Mouse (Mus musculus): ENCODE data around the gene Park7. TPM values are rescaled to one million over a fixed set of nuclear protein-coding genes. Genes with fewer than 3 reads are reported as not detected.
"Not testable (repeated sequence)": the region's sequence is repeated elsewhere in the genome, so short reads cannot be mapped to it uniquely, and the experiment has no call there.

The Park7 gene
- polyA plus RNA-seq, 1 experiment from 2014 or later, result 373 TPM

DNA sequence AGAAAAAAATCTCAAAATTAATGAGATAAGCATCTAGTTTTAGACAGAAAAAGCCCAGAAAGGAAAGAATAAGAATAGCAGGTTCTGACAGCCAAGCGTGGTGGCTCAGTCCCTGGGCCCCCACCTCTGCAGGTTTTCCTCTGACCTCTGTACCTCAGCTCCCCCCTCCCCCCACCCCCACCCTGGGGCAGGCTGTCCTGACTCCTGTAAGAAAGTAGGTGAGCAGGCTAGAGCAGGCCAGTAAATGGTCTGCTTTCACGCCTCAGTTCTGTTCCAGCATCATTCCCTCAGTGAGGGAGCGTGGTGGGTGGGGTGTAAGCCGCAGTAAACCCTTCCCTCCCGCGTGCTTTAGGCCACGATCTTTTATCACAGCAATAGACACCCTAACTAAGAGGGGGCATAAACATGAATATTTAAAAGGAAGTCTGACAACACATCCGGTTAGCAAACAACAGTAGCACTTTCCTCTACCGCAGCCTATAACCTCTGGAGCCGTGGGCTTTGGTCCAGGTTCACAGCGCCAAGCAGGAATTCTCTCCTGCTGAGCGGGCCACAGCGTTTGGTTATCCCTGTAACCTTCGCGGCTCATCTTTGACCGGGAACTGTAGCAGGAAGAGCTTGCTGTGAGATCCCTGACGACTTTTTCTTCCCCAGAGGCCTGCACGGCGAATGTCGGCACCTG lies 24.8 kb downstream of the Park7 start:
- WGBS, result 49% methylated on average over 20 of the region's 20 CpGs
- Histone ChIP-seq H3K36me3 (no peaks in the 10 kb centered on the region), H3K9me3 (no peaks in the 10 kb centered on the region), H3K4me1 (replicated peaks) (no peaks in the 10 kb centered on the region), H3K27me3 (no peaks in the 10 kb centered on the region), H3K4me2 (replicated peaks) (no peak overlapping the region), H3K4me3 (replicated peaks) (no peak overlapping the region), H3K27ac (no peak overlapping the region), H3K9ac (replicated peaks) (no peak overlapping the region)
- ATAC-seq, result no peak

DNA sequence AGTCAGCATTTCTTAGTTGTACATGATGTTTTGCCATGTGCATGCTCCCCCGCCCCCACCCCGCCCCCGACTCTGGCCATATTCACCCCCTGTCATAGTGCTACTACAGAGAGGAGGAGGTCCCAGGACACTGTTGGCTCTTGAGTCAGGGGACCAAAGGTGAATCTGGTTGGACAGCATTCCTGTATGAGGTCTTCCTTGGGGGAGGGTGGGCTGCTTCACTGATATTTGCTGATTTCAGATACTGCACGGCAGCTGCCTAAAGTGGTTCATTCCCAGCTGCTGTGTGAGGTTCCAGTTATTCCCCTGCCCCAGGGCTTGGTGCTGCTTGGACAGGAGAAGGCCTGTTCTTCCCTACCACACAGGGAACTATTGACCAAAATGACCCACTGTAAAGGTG lies 25.7 kb downstream of the Park7 start:
- Histone ChIP-seq H3K36me3 (no peaks in the 10 kb centered on the region), H3K9me3 (no peaks in the 10 kb centered on the region), H3K4me3 (replicated peaks) (no peak overlapping the region), H3K4me1 (replicated peaks) (no peaks in the 10 kb centered on the region), H3K27ac (no peak overlapping the region), H3K9ac (replicated peaks) (no peak overlapping the region), H3K27me3 (no peaks in the 10 kb centered on the region), H3K4me2 (replicated peaks) (no peak overlapping the region)
- no peak for ATAC-seq
- WGBS, result 93% methylated on average over 4 of the region's 4 CpGs

DNA sequence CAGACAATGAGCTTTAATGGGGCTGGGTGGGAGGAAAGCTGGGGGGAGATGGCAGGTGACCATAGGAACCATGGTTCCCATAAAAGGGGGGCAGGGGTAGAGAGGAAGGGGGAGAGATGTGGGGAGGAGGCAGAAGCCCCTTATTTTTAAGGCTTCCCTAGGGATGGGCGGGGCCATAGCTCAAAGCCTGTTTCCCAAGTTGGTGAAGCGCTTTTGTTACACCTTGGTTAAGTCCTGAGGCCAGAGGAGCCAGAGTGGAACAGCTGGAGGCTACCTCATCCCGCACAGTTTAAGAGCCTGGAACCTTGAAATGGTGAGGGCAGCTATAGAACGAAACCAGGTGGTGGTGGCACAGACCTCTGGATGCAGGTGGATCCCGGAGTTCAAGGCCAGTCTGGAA lies 26.3 kb downstream of the Park7 start:
- WGBS, result 82% methylated on average over 5 of the region's 5 CpGs
- Histone ChIP-seq H3K36me3 (no peaks in the 10 kb centered on the region), H3K9me3 (no peaks in the 10 kb centered on the region), H3K4me1 (replicated peaks) (no peaks in the 10 kb centered on the region), H3K4me3 (replicated peaks) (no peak overlapping the region), H3K27ac (no peak overlapping the region), H3K4me2 (replicated peaks) (no peak overlapping the region), H3K9ac (replicated peaks) (no peak overlapping the region), H3K27me3 (no peaks in the 10 kb centered on the region)
- no peak for ATAC-seq

DNA sequence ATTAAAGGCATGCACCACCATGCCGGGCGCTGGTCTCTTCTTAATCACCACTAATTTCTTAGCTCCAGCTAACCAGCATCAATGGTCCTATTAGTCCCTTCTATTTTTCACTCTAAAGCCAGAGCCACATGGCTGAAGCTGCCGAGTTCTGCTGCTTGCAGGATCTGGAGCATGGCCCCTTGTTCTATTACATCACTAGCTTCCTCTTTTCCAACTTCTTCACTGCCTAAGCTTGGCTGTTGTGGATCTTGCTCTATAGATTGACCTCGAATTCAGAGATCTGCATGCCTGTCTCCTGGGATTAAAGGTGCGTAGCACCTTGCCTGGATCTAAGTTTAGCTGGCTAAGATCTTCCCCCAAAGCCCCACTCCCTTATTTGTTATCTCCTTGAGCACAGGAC lies 31.6 kb downstream of the Park7 start:
- ATAC-seq, result no peak
- 85% methylated on average over 5 of the region's 5 CpGs for WGBS
- Histone ChIP-seq H3K4me3 (replicated peaks) (no peak overlapping the region), H3K36me3 (peaks cover 5% of the 10 kb centered on the region), H3K4me1 (replicated peaks) (no peaks in the 10 kb centered on the region), H3K27ac (no peak overlapping the region), H3K27me3 (no peaks in the 10 kb centered on the region), H3K9ac (replicated peaks) (no peak overlapping the region), H3K9me3 (peaks cover 25% of the 10 kb centered on the region), H3K4me2 (replicated peaks) (no peak overlapping the region)

DNA sequence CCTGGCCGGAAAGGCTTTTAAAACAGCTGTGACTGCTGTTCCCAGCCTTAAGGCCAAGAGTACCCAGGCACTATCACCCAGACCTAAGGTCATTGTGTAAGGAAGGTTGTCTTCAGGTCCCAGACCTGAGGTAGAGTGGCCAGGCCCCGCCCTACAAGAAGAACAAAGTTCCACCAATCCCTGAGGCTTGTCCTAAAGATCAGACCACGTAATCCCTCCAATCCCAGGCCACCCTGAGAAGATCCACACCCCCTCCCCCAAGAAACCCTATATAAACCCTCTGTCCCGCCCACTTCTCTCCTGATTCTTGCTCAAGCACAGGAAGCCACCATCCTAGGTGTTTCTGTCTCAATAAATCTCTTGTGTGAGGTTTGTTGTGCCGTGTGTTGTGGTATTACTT lies 33.9 kb downstream of the Park7 start:
- H3K4me3 ChIP-seq (replicated peaks), result no peak overlapping the region
- H3K4me2 ChIP-seq (replicated peaks), result no peak overlapping the region
- no peak overlapping the region for H3K9ac ChIP-seq (replicated peaks)
- peaks cover 25% of the 10 kb centered on the region for H3K9me3 ChIP-seq
- no peaks in the 10 kb centered on the region for H3K4me1 ChIP-seq (replicated peaks)
- 83% methylated on average over 5 of the region's 5 CpGs for WGBS
- H3K27ac ChIP-seq, result no peak overlapping the region
- H3K36me3 ChIP-seq, result peaks cover 5% of the 10 kb centered on the region
- no peaks in the 10 kb centered on the region for H3K27me3 ChIP-seq
- no peak for ATAC-seq

DNA sequence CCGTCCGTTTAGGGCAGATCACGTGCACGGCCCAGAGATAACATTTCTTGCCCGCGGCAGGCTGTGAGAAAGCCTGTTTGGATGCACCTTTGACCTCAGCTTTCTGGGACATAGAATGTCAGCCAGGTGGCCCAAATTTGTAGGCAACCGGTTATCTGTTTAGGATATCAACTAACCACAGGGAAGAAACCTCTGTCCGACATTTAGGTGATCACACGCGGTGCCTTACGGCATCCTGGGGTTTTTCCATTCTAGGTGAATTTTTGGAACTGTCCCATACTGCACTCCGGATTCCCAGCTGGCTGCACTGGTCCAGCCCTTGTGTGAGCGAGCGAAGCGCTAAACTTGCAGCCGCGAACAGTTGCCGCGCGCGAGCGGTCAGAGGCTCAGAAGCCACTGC lies 34.6 kb downstream of the Park7 start:
- no peak overlapping the region for H3K9ac ChIP-seq (replicated peaks)
- no peak for ATAC-seq
- H3K27ac ChIP-seq, result no peak overlapping the region
- H3K4me1 ChIP-seq (replicated peaks), result no peaks in the 10 kb centered on the region
- peaks cover 25% of the 10 kb centered on the region for H3K9me3 ChIP-seq
- peaks cover 5% of the 10 kb centered on the region for H3K36me3 ChIP-seq
- no peak overlapping the region for H3K4me3 ChIP-seq (replicated peaks)
- WGBS, result 95% methylated on average over 22 of the region's 22 CpGs
- no peaks in the 10 kb centered on the region for H3K27me3 ChIP-seq
- no peak overlapping the region for H3K4me2 ChIP-seq (replicated peaks)

DNA sequence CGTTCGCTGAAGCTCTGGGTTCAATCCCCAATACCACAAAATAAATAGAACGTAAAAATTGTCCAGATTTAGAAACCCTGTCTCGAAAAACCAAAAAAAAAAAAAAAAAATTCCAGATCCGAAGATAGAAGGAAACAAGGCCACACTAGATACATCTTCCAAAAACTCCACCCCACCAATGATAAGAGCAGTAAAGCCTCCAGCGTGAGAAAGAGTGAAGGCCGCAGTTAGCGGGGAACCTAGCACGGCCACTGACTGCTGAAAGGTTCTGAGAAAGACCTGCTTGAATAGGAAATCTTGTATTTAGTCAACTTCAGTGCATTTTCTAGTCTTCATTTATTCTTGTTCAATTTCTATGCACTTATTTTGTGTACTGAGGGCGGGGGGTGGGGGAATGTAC lies 38.8 kb downstream of the Park7 start:
- peaks cover 13% of the 10 kb centered on the region for H3K4me1 ChIP-seq (replicated peaks)
- H3K4me2 ChIP-seq (replicated peaks), result no peak overlapping the region
- H3K9me3 ChIP-seq, result peaks cover 24% of the 10 kb centered on the region
- no peak overlapping the region for H3K27ac ChIP-seq
- no peak overlapping the region for H3K9ac ChIP-seq (replicated peaks)
- H3K27me3 ChIP-seq, result no peaks in the 10 kb centered on the region
- peaks cover 5% of the 10 kb centered on the region for H3K36me3 ChIP-seq
- H3K4me3 ChIP-seq (replicated peaks), result no peak overlapping the region
- ATAC-seq, result no peak
- 89% methylated on average over 10 of the region's 10 CpGs for WGBS

DNA sequence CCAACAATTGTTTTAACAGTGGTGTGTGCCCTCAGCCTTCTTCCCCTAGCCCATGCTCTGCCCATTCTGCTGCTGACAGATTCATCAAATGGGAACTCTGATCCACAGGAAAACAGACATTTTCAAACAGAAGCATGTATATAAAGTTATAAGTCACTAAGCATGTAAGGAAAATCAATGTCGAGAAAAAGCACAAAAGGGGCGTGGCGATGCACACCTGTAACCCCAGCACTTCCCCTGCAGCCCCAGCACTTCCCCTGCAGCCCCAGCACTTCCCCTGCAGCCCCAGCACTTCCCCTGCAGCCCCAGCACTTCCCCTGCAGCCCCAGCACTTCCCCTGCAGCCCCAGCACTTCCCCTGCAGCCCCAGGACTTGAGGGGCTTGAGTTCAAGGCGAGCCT lies 39.8 kb downstream of the Park7 start:
- not testable (repeated sequence) for ATAC-seq; H3K4me3 ChIP-seq (replicated peaks); H3K4me2 ChIP-seq (replicated peaks); H3K36me3 ChIP-seq; H3K27me3 ChIP-seq; H3K9ac ChIP-seq (replicated peaks); H3K27ac ChIP-seq
- 91% methylated on average over 4 of the region's 4 CpGs for WGBS
- H3K4me1 ChIP-seq (replicated peaks), result peaks cover 13% of the 10 kb centered on the region
- H3K9me3 ChIP-seq, result peaks cover 14% of the 10 kb centered on the region

DNA sequence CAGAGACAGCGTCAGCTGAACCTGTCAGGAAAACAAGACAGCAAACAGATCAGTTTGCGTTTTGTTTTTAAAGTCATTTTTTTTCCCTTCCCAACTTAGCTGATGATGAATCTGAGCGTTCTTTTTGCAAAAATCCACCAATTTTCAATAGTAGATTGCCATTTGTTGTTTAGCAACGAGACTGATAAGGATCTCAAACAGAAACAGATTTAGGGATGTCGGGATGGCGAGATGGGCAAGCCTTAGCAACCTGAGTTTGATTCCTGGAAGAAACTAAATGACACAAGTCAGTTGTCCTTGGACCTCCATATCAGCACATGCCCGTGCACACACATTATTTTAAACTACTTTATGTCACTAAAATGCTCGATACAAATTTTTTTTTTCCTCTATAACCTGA lies 41.6 kb downstream of the Park7 start:
- peaks cover 13% of the 10 kb centered on the region for H3K4me1 ChIP-seq (replicated peaks)
- no peak overlapping the region for H3K4me3 ChIP-seq (replicated peaks)
- ATAC-seq, result no peak
- 89% methylated on average over 8 of the region's 8 CpGs for WGBS
- no peaks in the 10 kb centered on the region for H3K27me3 ChIP-seq
- H3K4me2 ChIP-seq (replicated peaks), result no peak overlapping the region
- H3K36me3 ChIP-seq, result peaks cover 8% of the 10 kb centered on the region
- H3K9me3 ChIP-seq, result no peaks in the 10 kb centered on the region
- H3K27ac ChIP-seq, result no peak overlapping the region
- no peak overlapping the region for H3K9ac ChIP-seq (replicated peaks)

DNA sequence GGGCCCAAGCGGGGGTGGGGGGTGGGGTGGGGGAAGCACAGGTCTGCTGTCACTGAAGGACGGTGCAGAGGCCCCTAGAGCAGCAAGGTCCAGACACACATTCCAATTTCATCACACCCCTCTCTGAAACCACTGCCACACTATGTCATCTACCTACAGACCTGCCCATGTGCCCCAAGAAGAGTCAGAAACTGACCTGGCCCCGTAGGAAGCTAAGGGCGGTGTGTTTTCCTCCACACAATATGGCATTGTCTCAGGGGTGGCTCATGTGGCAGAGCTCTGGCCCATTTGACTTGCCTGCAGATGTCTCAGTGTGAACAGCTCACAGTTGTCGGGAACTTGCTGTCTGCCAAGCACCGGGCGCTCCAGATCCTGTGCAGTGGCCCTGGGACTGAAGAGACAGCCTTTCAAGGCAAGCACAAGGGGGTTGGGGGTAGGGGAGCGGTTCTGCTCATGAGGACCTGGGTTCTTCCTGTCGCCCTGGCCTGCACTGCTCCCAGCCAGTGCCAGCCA lies 42.0 kb downstream of the Park7 start:
- Histone ChIP-seq H3K9ac (replicated peaks) (no peak overlapping the region), H3K9me3 (no peaks in the 10 kb centered on the region), H3K27me3 (no peaks in the 10 kb centered on the region), H3K27ac (no peak overlapping the region), H3K4me1 (replicated peaks) (peaks cover 13% of the 10 kb centered on the region), H3K36me3 (peaks cover 13% of the 10 kb centered on the region), H3K4me2 (replicated peaks) (no peak overlapping the region), H3K4me3 (replicated peaks) (no peak overlapping the region)
- 0 out of 2 replicates have a peak, but pooled peaks have one; percentile 14 for ATAC-seq
- 56% methylated on average over 9 of the region's 9 CpGs for WGBS

DNA sequence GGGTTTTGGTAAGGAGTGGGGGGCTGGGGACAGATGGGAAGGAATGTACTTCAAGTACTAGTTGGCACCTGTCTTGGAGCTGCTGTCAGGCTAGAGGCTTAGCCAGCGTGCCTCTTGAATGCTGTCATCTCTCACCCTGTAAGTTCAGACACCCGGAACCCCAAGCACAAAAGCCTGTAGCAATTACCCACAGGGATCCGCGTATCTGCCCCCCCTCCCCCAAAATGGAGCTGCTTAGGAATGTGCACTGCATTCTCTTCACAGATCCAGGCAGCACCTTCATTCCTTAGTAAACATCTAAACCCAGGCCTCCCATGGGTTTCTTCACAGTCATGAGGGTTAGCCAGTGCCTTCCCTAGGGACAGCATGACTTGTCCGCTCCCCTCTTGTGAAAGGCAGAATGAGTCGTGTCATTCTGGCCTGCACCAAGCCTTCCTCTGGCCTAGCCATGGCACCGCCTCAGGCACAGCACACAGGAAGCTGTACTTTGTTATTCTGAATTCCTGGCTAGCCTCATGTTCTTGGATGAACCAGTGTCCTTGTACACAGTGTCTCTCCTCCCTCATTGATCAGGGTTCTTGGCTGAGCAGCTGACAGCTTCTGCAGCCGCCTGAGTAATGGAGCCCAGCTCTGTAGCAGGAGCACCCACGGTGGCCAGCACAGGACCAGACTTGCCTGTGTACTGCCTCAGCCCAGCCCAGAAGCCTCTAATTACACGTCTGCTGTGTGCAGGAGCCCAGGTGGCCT lies 42.7 kb downstream of the Park7 start:
- Histone ChIP-seq H3K9me3 (no peaks in the 10 kb centered on the region), H3K4me1 (replicated peaks) (peaks cover 13% of the 10 kb centered on the region), H3K36me3 (peaks cover 19% of the 10 kb centered on the region), H3K27me3 (no peaks in the 10 kb centered on the region), H3K4me2 (replicated peaks) (no peak overlapping the region), H3K27ac (no peak overlapping the region), H3K9ac (replicated peaks) (no peak overlapping the region), H3K4me3 (replicated peaks) (no peak overlapping the region)
- 34% methylated on average over 10 of the region's 10 CpGs for WGBS
- 0 out of 2 replicates have a peak, but pooled peaks have one; percentile 17 for ATAC-seq

DNA sequence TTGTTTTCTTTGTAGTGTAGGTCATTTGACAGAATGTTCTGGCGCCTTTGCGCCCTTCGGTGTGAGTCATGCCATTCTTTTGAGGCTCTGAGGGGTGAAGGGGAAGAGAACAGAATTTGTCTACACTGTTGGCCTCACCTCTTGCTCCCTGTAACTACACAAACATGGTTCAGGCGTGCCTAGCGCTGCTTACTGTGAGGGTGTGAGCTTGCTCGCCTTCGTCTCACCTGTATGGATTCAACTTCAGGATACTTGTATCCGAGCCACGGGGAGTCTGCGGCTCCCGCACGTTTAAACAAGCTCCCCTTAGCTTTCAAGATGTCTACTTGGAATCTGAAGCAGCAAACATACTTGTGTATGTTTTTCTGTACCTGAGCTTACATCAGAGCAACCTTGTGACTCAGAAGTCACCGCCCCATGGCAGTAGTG lies 43.3 kb downstream of the Park7 start:
- Histone ChIP-seq H3K36me3 (peaks cover 25% of the 10 kb centered on the region), H3K9me3 (no peaks in the 10 kb centered on the region), H3K4me2 (replicated peaks) (no peak overlapping the region), H3K27me3 (no peaks in the 10 kb centered on the region), H3K27ac (no peak overlapping the region), H3K4me3 (replicated peaks) (no peak overlapping the region), H3K4me1 (replicated peaks) (peaks cover 13% of the 10 kb centered on the region), H3K9ac (replicated peaks) (no peak overlapping the region)
- WGBS, result 87% methylated on average over 13 of the region's 13 CpGs
- no peak for ATAC-seq
